Mouse (Mus musculus): ENCODE results near the gene Mepce.

GRCm38 (mm10) chr5:137822602-137823001 lies 35.1 kb upstream of the Mepce start:
- TF ChIP-seq CTCF (IDR thresholded peaks at IDR 0.05; ENCODE audit: borderline replicate concordance, insufficient read depth, low read depth, low read length) (no peak), POLR2A (IDR thresholded peaks at IDR 0.05; ENCODE audit: borderline replicate concordance, insufficient read depth, low read length) (no peak)

Data from cerebellum, adult 2 months (tissue).